Mouse (Mus musculus): ENCODE results near the gene Bricd5. TPM values are rescaled to one million over a fixed set of nuclear protein-coding genes. Genes with fewer than 3 reads are reported as not detected.
"Not testable (repeated sequence)": the region's sequence is repeated elsewhere in the genome, so short reads cannot be mapped to it uniquely, and the experiment has no call there.

Bricd5 gene
- polyA plus RNA-seq, 2 experiments = 0.29 TPM; not detected in 1

DNA sequence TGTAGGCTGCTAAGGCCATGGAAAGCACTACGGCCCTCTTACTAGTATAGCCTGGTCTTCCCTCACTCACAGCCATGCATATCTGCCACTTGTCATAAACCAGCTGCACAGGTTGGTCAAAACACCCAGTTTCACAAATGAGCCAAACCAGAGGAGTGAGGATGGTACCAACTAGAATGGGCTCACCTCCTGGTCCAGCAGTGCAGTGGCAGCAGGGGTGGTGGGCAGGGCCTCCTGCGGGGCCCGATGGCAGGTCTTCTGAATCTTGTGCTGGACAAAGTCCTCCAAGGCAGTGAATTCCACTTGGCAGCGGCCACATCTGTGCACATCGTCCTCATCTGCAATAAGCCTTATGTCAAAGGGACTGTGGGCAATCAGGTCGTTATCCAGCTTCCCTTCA, 22.5 kb upstream of the Bricd5 start:
- Histone ChIP-seq H3K36me3 (replicated peaks; ENCODE audit: control insufficient read depth, insufficient read depth, low read depth) (peaks cover 29% of the 10 kb centered on the region), H3K9me3 (ENCODE audit: control insufficient read depth, low read length) (no peaks in the 10 kb centered on the region)
- TF ChIP-seq CTCF (IDR thresholded peaks at IDR 0.05; ENCODE audit: low read depth) = no peak
- no peak for TF ChIP-seq EP300 (IDR thresholded peaks at IDR 0.05; ENCODE audit: low read depth)

DNA sequence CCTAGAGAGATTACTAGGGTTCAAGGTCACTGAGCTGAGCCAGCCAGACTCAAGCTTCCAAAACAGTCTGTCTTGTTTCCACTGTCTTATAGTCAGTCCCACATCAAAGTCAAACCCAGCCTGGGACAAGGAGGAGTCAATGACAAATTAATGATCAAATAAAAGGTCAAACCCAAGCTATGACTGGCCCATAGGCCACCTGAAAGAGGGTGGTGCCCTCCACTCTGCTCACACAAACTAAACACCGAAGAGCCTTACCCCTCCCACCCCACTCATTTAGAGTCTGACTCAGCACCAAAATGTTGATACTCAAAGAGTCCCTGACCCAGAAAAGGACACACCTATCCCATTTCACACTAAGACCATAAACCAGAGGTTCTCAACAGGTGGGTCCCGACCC, 20.3 kb upstream of the Bricd5 start:
- TF ChIP-seq EP300 (IDR thresholded peaks at IDR 0.05; ENCODE audit: low read depth) = no peak
- no peak for TF ChIP-seq CTCF (IDR thresholded peaks at IDR 0.05; ENCODE audit: low read depth)
- peaks cover 13% of the 10 kb centered on the region for H3K36me3 ChIP-seq (replicated peaks; ENCODE audit: control insufficient read depth, insufficient read depth, low read depth)
- no peaks in the 10 kb centered on the region for H3K27me3 ChIP-seq (ENCODE audit: control insufficient read depth, insufficient read depth, low read length)
- DNase-seq (ENCODE audit: low read depth in 3 of 3, low spot score in 3 of 3) = peak in 2 of 3 experiments; percentile 49 to 58
- no peak overlapping the region for H3K4me3 ChIP-seq (ENCODE audit: insufficient read depth in 1 of 2, low read depth in 2 of 2, low read length in 2 of 2)
- H3K4me1 ChIP-seq (replicated peaks; ENCODE audit: control insufficient read depth in 2 of 2, insufficient read depth in 2 of 2, low read length in 1 of 2) = peaks cover 18 to 20% of the 10 kb centered on the region in 2 experiments
- ATAC-seq (ENCODE audit: insufficient read depth) = no peak
- 45% methylated on average over 2 of the region's 2 CpGs for WGBS (ENCODE audit: insufficient replicate concordance)
- H3K4me2 ChIP-seq (ENCODE audit: low read depth) = peak overlapping the region; percentile 97
- H3K9ac ChIP-seq (replicated peaks) = 0 out of 2 replicates have a peak overlapping the region, but pooled peaks have one; percentile 99
- no peaks in the 10 kb centered on the region for H3K9me3 ChIP-seq (ENCODE audit: control insufficient read depth, low read length)
- H3K27ac ChIP-seq = peak overlapping the region; percentile 98

More for the DNA sequence above, 22.5 kb upstream of the Bricd5 start:
- H3K9ac ChIP-seq (replicated peaks) = no peak overlapping the region; the same call in 1 of the 2 replicates
- DNase-seq (ENCODE audit: low read depth in 3 of 3, low spot score in 3 of 3) (no peak), ATAC-seq (ENCODE audit: insufficient read depth) (no peak)
- H3K4me1 ChIP-seq (replicated peaks; ENCODE audit: control insufficient read depth in 2 of 2, insufficient read depth in 2 of 2, low read length in 1 of 2) = peaks cover 18 to 20% of the 10 kb centered on the region in 2 experiments
- no peak overlapping the region for H3K4me2 ChIP-seq (ENCODE audit: low read depth)
- H3K27me3 ChIP-seq (ENCODE audit: control insufficient read depth, insufficient read depth, low read length) = no peaks in the 10 kb centered on the region
- no peak overlapping the region for H3K4me3 ChIP-seq (ENCODE audit: insufficient read depth in 1 of 2, low read depth in 2 of 2, low read length in 2 of 2)
- WGBS (ENCODE audit: insufficient replicate concordance) = 78% methylated on average over 6 of the region's 6 CpGs
- H3K27ac ChIP-seq = no peak overlapping the region

DNA sequence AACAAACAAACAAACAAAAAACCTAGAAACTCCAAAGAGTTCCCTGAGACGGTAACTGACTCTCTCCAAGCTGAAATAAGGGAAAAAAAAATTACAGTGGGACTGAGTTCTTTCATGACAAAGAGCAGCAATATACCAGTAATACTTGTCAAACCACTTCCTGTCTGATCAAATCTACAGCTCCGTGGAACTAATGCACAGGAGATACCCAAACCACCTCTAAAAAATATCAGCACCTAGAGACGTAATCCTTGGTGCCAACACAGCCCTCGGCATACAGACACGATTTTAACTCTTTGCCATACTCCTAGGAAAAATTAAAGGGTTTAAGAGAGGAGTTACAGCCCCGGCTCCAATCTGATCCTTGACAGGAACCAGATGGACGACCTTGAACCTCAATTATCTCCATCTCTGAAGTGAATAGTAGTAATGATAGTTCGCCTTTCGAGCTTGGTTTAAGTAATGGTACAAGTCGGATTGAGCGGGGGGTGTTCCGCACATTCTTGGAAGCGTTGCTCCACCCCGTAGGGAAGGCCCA, 19.4 kb upstream of the Bricd5 start:
- Histone ChIP-seq H3K27ac (peak overlapping the region; percentile 98), H3K27me3 (ENCODE audit: control insufficient read depth, insufficient read depth, low read length) (no peaks in the 10 kb centered on the region), H3K4me3 (ENCODE audit: insufficient read depth in 1 of 2, low read depth in 2 of 2, low read length in 2 of 2) (peak overlapping the region; percentile 84 to 96), H3K4me2 (ENCODE audit: low read depth) (peak overlapping the region; percentile 97), H3K4me1 (replicated peaks; ENCODE audit: control insufficient read depth in 2 of 2, insufficient read depth in 2 of 2, low read length in 1 of 2) (peaks cover 18 to 20% of the 10 kb centered on the region in 2 experiments), H3K9me3 (ENCODE audit: control insufficient read depth, low read length) (no peaks in the 10 kb centered on the region), H3K9ac (replicated peaks) (peak overlapping the region; percentile 99), H3K36me3 (replicated peaks; ENCODE audit: control insufficient read depth, insufficient read depth, low read depth) (peaks cover 13% of the 10 kb centered on the region)
- TF ChIP-seq EP300 (IDR thresholded peaks at IDR 0.05; ENCODE audit: low read depth) (no peak), CTCF (IDR thresholded peaks at IDR 0.05; ENCODE audit: low read depth) (no peak)
- DNase-seq (ENCODE audit: low read depth in 3 of 3, low spot score in 3 of 3) (no peak), ATAC-seq (ENCODE audit: insufficient read depth) (no peak)
- 2% methylated on average over 14 of the region's 14 CpGs for WGBS (ENCODE audit: insufficient replicate concordance)

DNA sequence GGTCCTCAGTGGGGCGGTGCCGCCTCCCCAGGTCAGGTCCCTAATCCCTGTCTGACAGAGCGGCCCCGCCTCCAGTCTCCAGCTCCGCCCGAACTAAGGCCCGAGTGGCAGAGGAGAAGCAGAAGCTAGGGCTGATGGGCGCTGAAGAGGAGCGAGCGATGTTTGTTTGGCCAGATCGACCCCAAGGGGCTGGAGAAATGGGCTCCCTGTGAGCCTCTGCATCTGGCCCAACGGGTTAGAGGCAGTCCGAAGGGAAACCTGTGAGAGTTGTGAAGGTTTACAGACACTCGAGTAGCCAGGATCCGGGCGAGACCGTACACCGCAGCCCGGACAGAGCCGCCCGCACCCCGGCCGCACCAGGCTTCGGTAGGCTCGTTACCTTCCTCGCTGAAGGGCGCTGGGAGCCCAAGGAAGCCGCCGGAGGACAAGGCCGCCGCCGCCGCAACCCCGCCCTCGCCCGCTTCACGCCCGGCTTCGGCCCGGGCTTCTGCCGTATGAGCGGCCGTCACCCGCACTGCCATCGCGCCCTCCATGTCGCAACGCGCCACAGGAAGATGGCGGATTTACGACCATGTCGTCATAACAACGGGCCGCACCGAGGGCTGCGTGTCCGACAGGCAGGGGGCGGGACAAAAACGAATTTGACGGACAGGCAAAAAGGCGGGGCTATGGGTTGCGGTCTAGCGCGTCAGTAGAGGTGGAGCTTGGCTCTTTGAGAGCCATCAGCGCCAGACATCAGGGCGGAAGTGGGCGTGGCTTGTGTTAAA, 18.7 kb upstream of the Bricd5 start:
- Histone ChIP-seq H3K9ac (replicated peaks) (peak overlapping the region; percentile 99), H3K36me3 (replicated peaks; ENCODE audit: control insufficient read depth, insufficient read depth, low read depth) (peaks cover 8% of the 10 kb centered on the region), H3K4me1 (replicated peaks; ENCODE audit: control insufficient read depth in 2 of 2, insufficient read depth in 2 of 2, low read length in 1 of 2) (peaks cover 18 to 20% of the 10 kb centered on the region in 2 experiments), H3K4me2 (ENCODE audit: low read depth) (peak overlapping the region; percentile 97), H3K27me3 (ENCODE audit: control insufficient read depth, insufficient read depth, low read length) (no peaks in the 10 kb centered on the region), H3K27ac (peak overlapping the region; percentile 98), H3K9me3 (ENCODE audit: control insufficient read depth, low read length) (no peaks in the 10 kb centered on the region), H3K4me3 (ENCODE audit: insufficient read depth in 1 of 2, low read depth in 2 of 2, low read length in 2 of 2) (peak overlapping the region; percentile 84 to 96)
- ATAC-seq (ENCODE audit: insufficient read depth) = peak; percentile 94
- under 1% methylated on average over 67 of the region's 67 CpGs for WGBS (ENCODE audit: insufficient replicate concordance)
- DNase-seq (ENCODE audit: low read depth in 3 of 3, low spot score in 3 of 3) = peak; percentile 99 to 100 (median 99)
- TF ChIP-seq EP300 (IDR thresholded peaks at IDR 0.05; ENCODE audit: low read depth) (no peak), CTCF (IDR thresholded peaks at IDR 0.05; ENCODE audit: low read depth) (0 out of 2 replicates have a peak, but pooled peaks have one; percentile 26)

DNA sequence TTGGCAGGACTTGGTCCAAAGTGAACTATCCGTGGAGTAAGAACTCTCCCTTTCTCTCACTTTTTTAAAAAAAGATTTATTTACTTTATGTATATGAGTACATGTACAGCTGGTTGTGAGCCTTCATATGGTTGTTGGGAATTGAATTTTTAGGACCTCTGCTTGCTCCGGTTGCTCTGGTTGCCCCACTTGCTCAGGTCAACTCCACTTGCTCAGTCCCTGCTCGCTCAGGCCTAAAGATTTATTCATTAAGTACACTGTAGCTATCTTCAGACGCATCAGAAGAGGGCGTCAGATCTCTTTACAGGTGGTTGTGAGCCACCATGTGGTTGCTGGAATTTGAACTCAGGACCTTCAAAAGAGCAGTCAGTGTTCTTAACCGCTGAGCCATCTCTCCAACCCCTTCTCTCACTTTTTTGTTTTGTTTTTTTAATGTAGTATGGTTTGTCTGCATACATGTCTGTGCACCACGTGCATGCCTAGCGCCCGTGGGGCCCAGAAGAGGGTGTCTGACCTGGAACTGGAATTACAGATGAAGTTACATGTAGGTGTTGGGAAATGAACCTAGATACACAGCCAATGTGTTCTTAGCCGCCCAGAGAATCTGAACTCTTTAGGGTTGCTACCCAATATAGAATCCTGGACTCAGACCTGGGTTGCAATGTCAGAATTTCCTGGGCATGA, 18.0 kb upstream of the Bricd5 start:
- not testable (repeated sequence) for DNase-seq (ENCODE audit: low read depth in 3 of 3, low spot score in 3 of 3); H3K9me3 ChIP-seq (ENCODE audit: control insufficient read depth, low read length); H3K36me3 ChIP-seq (replicated peaks; ENCODE audit: control insufficient read depth, insufficient read depth, low read depth); H3K27me3 ChIP-seq (ENCODE audit: control insufficient read depth, insufficient read depth, low read length)
- ATAC-seq (ENCODE audit: insufficient read depth) = peak; percentile 10
- WGBS (ENCODE audit: insufficient replicate concordance) = 40% methylated on average over 10 of the region's 10 CpGs
- peaks cover 18 to 20% of the 10 kb centered on the region in 2 experiments for H3K4me1 ChIP-seq (replicated peaks; ENCODE audit: control insufficient read depth in 2 of 2, insufficient read depth in 2 of 2, low read length in 1 of 2)
- H3K4me2 ChIP-seq (ENCODE audit: low read depth) = peak overlapping the region; percentile 66
- H3K9ac ChIP-seq (replicated peaks) = peak overlapping the region; percentile 35; the same call in 1 of the 2 replicates
- H3K4me3 ChIP-seq (ENCODE audit: insufficient read depth in 1 of 2, low read depth in 2 of 2, low read length in 2 of 2) = peak overlapping the region; percentile 31 to 35; a peak in 3 of 4 replicates
- peak overlapping the region; percentile 70 for H3K27ac ChIP-seq
